Mouse (Mus musculus) heart, postnatal 10 days (tissue): Measurements from ENCODE around the gene Rps6ka2. TPM values are rescaled to one million over a fixed set of nuclear protein-coding genes. Genes with fewer than 3 reads are reported as not detected.
A peak's percentile ranks its signal among the peaks of the same experiment; 100 is the strongest.
"Not testable (repeated sequence)": the region's sequence is repeated elsewhere in the genome, so short reads cannot be mapped to it uniquely, and the experiment has no call there.

Source experiments
- DNase-seq, 2 experiments: peaks; one replicate each; pipeline ENCODE4 v3.0.0; 2021
- intact Hi-C: fragments of 180-260 bp; cut with DNase I; formaldehyde crosslinking; loops from one replicate; pipeline ENCODE4 v1.15.1; 2025
- total RNA-seq, 2 experiments: library from RNA; stranded (reverse); gene quantifications; 2 replicates each; pipeline ENCODE4 v1.2.3; 2021

Rps6ka2 gene
- total RNA-seq, 2 experiments from 2014 or later = 16.7 to 20.9 TPM

GRCm38 (mm10) chr17:7265291-7265690 lies 95.4 kb downstream of the Rps6ka2 start:
- no peak for DNase-seq
- intact Hi-C loops = loop anchor here (5.0 kb wide), 1 partner anchor 93 kb away; the partner anchor contains the start of gene Rps6ka2

- DNase-seq = peak in 1 of 2 experiments; percentile 35
- intact Hi-C loops = loop anchor here (5.0 kb wide), 1 partner anchor 94 kb away; the partner anchor contains the start of gene Rps6ka2
Observed at GRCm38 (mm10) chr17:7265705-7266368, 95.9 kb downstream of the Rps6ka2 start.

GRCm38 (mm10) chr17:7267843-7268242 lies 97.9 kb downstream of the Rps6ka2 start:
- no peak for DNase-seq
- intact Hi-C loops = loop anchor here (5.0 kb wide), 1 partner anchor 96 kb away; the partner anchor contains the start of gene Rps6ka2

- DNase-seq = peak; percentile 65 to 68
- intact Hi-C loops = loop anchor here (5.0 kb wide), 1 partner anchor 97 kb away; the partner anchor contains the start of gene Rps6ka2
Observed at GRCm38 (mm10) chr17:7269151-7269806, 99.4 kb downstream of the Rps6ka2 start.

GRCm38 (mm10) chr17:7270506-7270905 lies 100.6 kb downstream of the Rps6ka2 start:
- intact Hi-C loops = no loop called here
- DNase-seq = peak in 1 of 2 experiments; percentile 35

- intact Hi-C loops = no loop called here
- peak in 1 of 2 experiments; percentile 26 for DNase-seq
Observed at GRCm38 (mm10) chr17:7271522-7272134, 101.7 kb downstream of the Rps6ka2 start.

- intact Hi-C loops = no loop called here
- peak; percentile 82 to 83 for DNase-seq
Observed at GRCm38 (mm10) chr17:7273054-7273453, 103.1 kb downstream of the Rps6ka2 start.

GRCm38 (mm10) chr17:7273785-7274184 lies 103.9 kb downstream of the Rps6ka2 start:
- peak in 1 of 2 experiments; percentile 41 for DNase-seq
- intact Hi-C loops = no loop called here

GRCm38 (mm10) chr17:7278702-7279242 lies 108.9 kb downstream of the Rps6ka2 start:
- DNase-seq = no peak
- intact Hi-C loops = no loop called here

GRCm38 (mm10) chr17:7279251-7279650 lies 109.3 kb downstream of the Rps6ka2 start:
- DNase-seq = no peak
- intact Hi-C loops = no loop called here

GRCm38 (mm10) chr17:7284297-7284910 lies 114.5 kb downstream of the Rps6ka2 start:
- peak; percentile 83 to 87 for DNase-seq
- intact Hi-C loops = no loop called here

- peak in 1 of 2 experiments; percentile 25 for DNase-seq
- intact Hi-C loops = no loop called here
Observed at GRCm38 (mm10) chr17:7285292-7285691, 115.4 kb downstream of the Rps6ka2 start.

GRCm38 (mm10) chr17:7286422-7287050 lies 116.6 kb downstream of the Rps6ka2 start:
- DNase-seq = no peak
- intact Hi-C loops = no loop called here

GRCm38 (mm10) chr17:7292012-7292684 lies 122.2 kb downstream of the Rps6ka2 start:
- intact Hi-C loops = no loop called here
- no peak for DNase-seq

- intact Hi-C loops = not testable (repeated sequence)
- DNase-seq = peak; percentile 61 to 67
Observed at GRCm38 (mm10) chr17:7306278-7307196, 136.6 kb downstream of the Rps6ka2 start.

GRCm38 (mm10) chr17:7315693-7316382 lies 145.9 kb downstream of the Rps6ka2 start:
- intact Hi-C loops, DNase-seq: not testable (repeated sequence)

- intact Hi-C loops, DNase-seq: not testable (repeated sequence)
Observed at GRCm38 (mm10) chr17:7319789-7320188, 149.9 kb downstream of the Rps6ka2 start.

GRCm38 (mm10) chr17:7324346-7324745 lies 154.4 kb downstream of the Rps6ka2 start, which contains the start of gene Tcp10a:
Gene Tcp10a (plus strand): TSS chr17:7324646.
- intact Hi-C loops, DNase-seq: not testable (repeated sequence)
